Mouse (Mus musculus): Measurements from ENCODE around the gene St3gal2.
"Not testable (repeated sequence)": the region's sequence is repeated elsewhere in the genome, so short reads cannot be mapped to it uniquely, and the experiment has no call there.

The St3gal2 gene

GRCm38 (mm10) chr8:110919341-110920031 is at the start of gene St3gal2:
TSS of gene St3gal2 (plus strand) at chr8:110919922.
- DNase-seq (ENCODE audit: low spot score in 2 of 2): peak; percentile 91 to 92

DNA sequence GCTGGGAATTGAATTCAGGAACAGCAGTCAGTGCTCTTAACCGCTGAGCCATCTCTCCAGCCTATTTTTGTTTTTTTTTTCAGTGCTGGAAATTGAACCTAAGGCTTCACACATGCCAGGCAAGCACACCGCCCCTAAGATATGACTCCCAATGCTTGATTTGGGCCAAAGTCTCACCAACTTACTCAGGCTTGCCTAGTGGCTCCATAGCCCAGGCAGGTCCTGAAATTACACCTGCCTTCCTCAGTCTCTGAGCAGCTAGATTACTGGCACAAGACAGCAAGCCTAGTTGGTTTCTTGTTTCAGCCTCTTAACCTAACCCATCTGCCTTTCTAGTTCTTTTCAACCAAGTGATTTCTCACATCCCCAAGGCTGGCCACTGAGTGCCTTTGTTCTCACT is 49.2 kb upstream of the St3gal2 start:
- no peak for DNase-seq (ENCODE audit: low spot score in 2 of 2)

DNA sequence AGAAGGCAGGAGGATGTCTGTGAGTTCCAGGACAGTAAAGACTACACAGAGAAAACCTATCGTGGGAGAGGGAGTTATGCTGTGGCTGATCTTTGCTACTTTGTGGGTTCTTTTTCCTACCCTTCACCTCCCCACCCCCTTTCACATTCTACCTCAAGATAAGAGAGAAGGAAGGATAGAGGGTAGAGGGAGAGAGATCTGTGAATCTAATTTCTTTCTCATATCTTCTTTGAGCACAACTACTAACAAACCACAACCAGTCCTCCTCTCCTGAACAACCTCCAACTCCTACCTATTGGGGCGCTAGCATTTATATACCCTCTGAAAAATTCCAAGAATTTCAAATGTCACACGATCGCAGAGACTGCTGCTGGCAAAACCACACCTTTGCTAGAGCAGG is 41.9 kb upstream of the St3gal2 start:
- no peak for DNase-seq (ENCODE audit: low spot score in 2 of 2)

GRCm38 (mm10) chr8:110881741-110882310 is 37.9 kb upstream of the St3gal2 start:
- no peak for DNase-seq (ENCODE audit: low spot score in 2 of 2)

GRCm38 (mm10) chr8:110883824-110884223 is 35.9 kb upstream of the St3gal2 start:
- DNase-seq (ENCODE audit: low spot score in 2 of 2): no peak

DNA sequence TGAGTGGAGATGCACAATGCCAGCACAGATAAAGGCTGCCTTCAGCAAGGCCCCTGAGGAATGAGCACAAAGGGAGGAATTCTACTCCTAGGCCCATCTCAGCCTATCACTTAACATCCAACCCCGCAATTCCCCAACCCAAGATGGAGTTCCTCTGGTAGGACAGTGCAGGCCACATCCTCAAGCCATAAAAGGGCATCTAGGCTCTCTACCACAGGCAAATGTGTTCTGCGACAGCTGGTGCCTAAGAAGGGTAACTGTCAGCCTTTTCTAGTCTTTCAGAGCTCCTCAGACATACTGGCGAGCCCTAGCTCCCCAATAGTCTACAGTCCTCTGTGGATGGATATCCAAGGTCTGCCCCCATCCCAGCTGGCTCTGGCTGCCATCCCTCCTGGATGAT is 33.1 kb upstream of the St3gal2 start:
- no peak for DNase-seq (ENCODE audit: low spot score in 2 of 2)

GRCm38 (mm10) chr8:110887551-110887950 is 32.2 kb upstream of the St3gal2 start:
- no peak for DNase-seq (ENCODE audit: low spot score in 2 of 2)

- DNase-seq (ENCODE audit: low spot score in 2 of 2): no peak
Measured at GRCm38 (mm10) chr8:110888441-110888840, 31.3 kb upstream of the St3gal2 start.

DNA sequence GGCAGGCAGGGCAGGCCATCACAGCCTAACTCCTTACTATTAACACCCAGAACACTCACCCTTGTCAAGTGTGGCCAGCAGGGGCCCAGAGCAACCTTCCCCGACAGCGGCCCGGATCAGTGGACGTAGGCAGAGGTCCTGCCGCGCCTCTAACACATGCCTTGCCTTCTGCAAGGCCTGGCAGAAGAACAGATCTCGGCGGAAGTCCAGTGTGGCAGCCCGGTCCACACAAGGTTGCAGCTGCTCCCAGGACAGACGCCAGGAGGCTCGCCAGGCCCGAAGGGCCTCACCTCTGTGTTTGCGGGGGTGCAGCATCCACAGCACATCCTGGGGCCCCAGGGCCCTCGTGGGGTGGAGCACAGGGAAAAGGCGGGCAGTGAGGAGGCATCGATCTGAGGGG is 30.9 kb upstream of the St3gal2 start:
- DNase-seq (ENCODE audit: low spot score in 2 of 2): no peak

DNA sequence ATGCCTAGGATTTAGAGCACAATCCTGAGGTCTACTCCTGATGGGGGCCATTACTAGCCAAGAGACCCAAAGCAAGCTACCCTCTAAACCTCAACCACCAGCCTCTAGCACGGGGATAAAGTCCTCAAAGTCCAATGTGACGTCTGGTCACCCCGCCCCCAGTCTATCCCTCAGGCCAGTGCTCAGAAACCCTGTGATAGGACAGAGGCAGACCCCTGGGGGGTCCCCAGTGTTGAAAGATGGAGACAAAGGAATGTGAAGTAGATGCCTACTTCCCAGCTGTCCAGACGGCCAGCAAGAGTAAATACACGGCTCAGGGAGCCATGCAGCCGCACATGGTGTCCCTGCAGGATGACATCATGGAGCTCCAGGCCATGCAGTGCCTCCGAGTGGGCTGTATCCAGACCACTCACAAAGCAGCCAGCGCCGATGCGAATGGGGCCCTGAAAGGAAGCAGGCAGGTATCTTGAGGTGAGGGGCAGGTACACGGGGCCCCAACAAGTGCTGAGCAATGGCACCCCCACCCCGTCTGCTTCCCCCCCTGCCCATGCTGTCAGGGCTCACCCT is 29.7 kb upstream of the St3gal2 start:
- no peak for DNase-seq (ENCODE audit: low spot score in 2 of 2)

DNA sequence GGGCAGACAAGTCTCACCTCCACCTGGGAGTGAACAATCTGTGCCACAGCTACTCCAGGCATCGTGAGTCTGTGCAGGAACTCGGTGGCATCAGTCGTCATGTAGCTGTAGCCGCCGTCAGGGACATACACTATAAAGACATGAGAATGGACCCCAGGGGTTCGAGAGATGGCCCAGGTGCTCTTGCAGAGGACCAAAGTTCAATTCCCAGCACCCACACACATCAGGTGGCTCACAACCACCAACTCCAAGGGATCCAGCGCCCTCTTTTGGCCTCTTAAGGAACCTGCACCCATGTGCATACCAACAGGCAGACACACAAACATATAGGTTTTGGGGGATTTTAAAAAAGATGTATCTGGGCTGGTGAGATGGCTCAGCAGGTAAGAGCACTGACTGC is 27.7 kb upstream of the St3gal2 start:
- no peak for DNase-seq (ENCODE audit: low spot score in 2 of 2)

- DNase-seq (ENCODE audit: low spot score in 2 of 2): no peak
Measured at GRCm38 (mm10) chr8:110892913-110893312, 26.8 kb upstream of the St3gal2 start.

GRCm38 (mm10) chr8:110894851-110895250 is 24.9 kb upstream of the St3gal2 start:
- no peak for DNase-seq (ENCODE audit: low spot score in 2 of 2)

DNA sequence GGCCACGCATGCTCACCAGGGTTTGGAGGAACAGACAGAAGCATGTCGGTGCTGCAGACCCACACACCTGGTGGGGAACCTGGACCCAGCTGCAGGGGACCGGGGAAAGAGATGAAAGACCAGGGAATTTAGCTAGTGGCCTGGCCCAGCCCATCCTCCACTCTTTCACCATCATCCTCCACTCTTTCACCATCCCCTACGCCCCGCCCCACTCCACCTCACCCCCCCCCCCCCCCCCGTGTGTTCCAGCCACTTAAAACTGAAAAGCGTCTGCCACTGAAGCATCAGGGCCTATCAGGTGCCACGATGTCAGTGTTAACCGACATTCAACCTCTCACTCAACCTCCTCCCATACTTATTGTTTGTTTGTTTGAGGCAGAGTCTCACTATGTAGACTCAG is 24.5 kb upstream of the St3gal2 start:
- DNase-seq (ENCODE audit: low spot score in 2 of 2): no peak

DNA sequence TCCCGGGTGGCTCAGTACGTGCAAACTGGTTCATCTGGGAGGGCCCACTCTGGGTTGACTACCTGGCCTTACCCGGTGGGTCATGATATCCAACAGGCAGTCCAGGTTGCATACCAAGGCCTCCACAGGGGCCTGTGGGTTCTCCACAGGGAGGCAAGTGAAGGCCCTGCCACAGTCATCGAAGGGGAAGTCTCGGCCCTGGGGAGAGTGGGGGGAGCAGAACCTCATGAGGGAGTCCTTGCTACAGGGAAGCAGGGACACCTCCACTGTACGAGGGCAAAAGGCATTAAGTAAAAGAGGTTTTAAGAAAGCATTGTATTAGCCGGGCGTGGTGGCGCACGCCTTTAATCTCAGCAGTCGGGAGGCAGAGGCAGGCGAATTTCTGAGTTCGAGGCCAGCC is 23.9 kb upstream of the St3gal2 start:
- no peak for DNase-seq (ENCODE audit: low spot score in 2 of 2)

GRCm38 (mm10) chr8:110897495-110897894 is 22.2 kb upstream of the St3gal2 start:
- DNase-seq (ENCODE audit: low spot score in 2 of 2): no peak

DNA sequence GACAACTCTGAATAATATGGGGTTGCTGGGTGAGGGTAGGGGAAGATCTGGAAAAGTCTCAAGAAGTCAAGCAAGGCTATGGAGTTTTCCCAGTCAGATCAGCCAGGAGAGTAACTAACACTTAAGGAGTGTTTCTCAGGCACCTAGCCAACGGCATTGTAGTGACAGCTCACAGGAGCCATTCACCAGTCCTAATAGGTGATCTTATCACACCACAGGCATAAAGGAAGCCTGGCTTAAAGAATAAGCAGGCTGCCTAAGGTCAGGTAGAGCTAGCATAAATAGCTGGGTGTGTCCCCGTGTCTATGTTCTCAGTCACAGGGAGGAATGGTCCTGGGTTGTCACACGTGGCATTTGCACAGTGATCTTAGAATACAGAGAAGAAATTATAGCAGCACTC is 18.7 kb upstream of the St3gal2 start:
- no peak for DNase-seq (ENCODE audit: low spot score in 2 of 2)

- peak; percentile 73 to 78 for DNase-seq (ENCODE audit: low spot score in 2 of 2)
Measured at GRCm38 (mm10) chr8:110901839-110902578, 17.7 kb upstream of the St3gal2 start, which contains the start of gene Fuk. TSS of gene Fuk (minus strand) at chr8:110902488.

GRCm38 (mm10) chr8:110902579-110902965 is 17.1 kb upstream of the St3gal2 start:
- no peak for DNase-seq (ENCODE audit: low spot score in 2 of 2)

DNA sequence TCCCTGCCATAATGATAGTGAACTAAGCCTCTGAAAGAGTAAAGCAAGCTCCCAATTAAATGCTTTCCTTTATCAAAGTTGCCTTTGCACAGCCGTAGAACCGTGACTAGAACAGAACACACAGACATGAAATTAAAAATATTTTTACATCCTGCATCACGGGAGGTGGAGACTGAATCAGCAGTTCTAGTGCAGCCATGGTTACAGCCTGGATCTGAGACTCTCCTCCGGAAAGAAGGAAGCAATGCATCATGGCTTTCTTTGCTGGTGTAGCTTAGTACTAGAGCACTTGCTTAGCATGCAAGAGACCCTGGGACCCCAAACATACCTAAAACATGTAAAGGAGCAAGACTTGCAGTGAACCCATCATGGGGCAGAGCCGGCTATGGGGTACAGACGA is 14.3 kb upstream of the St3gal2 start:
- DNase-seq (ENCODE audit: low spot score in 2 of 2): no peak

DNA sequence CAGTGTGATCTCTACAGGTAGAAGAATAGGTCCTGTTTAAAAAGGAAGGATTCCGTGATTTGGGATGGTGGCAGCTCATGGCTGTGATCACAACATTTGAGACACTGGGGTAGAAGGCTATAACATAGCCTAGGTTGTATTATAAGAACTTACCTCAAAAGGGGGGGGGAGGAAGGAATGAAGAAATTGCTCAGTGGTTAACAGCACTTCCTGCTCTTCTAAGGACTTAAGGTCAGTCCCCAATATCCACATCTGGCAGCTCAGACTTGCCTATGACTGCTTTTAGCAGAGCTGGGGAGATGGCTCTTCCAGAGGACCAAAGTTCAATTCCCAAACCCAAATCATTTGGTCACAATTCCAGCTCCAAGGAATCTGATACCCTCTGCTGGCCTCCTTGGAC is 13.0 kb upstream of the St3gal2 start:
- no peak for DNase-seq (ENCODE audit: low spot score in 2 of 2)

- DNase-seq (ENCODE audit: low spot score in 2 of 2): not testable (repeated sequence)
Measured at GRCm38 (mm10) chr8:110909850-110910249, 9.9 kb upstream of the St3gal2 start.
